Mouse (Mus musculus) C2C12 (cell line): ENCODE measurements around the gene Gtpbp8. TPM values are rescaled to one million over a fixed set of nuclear protein-coding genes. Genes with fewer than 3 reads are reported as not detected.

Experiments used
- H3K27me3 ChIP-seq: one replicate; pipeline ENCODE4 v1.6.1; 2011; ENCODE audit not compliant: control insufficient read depth, insufficient read depth, insufficient read length
- H3K36me3 ChIP-seq: one replicate; pipeline ENCODE4 v1.6.1; 2011; ENCODE audit not compliant: control insufficient read depth, insufficient read depth
- H3K4me3 ChIP-seq: one replicate; pipeline ENCODE4 v1.5.1; 2011; ENCODE audit warnings: mild to moderate bottlenecking, control low read depth; ENCODE audit not compliant: poor library complexity, insufficient read depth, severe bottlenecking
- H3K79me2 ChIP-seq: one replicate; pipeline ENCODE4 v1.6.1; 2011; ENCODE audit not compliant: control insufficient read depth, insufficient read depth
- H3K79me3 ChIP-seq: one replicate; pipeline ENCODE4 v1.6.1; 2011; ENCODE audit warnings: low read depth, control low read depth
- H3ac ChIP-seq: one replicate; pipeline ENCODE3; 2011; ENCODE audit warnings: low read depth; ENCODE audit not compliant: control insufficient read depth, insufficient read length
- CEBPB ChIP-seq: IDR thresholded peaks from one replicate; pipeline ENCODE4 v1.6.1; 2011; ENCODE audit warnings: low read depth, mild to moderate bottlenecking, control low read depth, moderate library complexity
- CTCF ChIP-seq: IDR thresholded peaks from one replicate; pipeline ENCODE4 v1.5.1; 2011; ENCODE audit not compliant: control insufficient read depth, insufficient read depth, insufficient read length
- FOSL1 ChIP-seq: IDR thresholded peaks from one replicate; pipeline ENCODE4 v1.8.0; 2011; ENCODE audit warnings: mild to moderate bottlenecking, low read length; ENCODE audit not compliant: poor library complexity, insufficient read depth, severe bottlenecking
- MAX ChIP-seq: IDR thresholded peaks from one replicate; pipeline ENCODE4 v1.6.1; 2011; ENCODE audit warnings: mild to moderate bottlenecking, control low read depth
- MYOD1 ChIP-seq: IDR thresholded peaks from one replicate; pipeline ENCODE4 v1.6.1; 2011; ENCODE audit warnings: low read depth; ENCODE audit not compliant: control insufficient read depth, insufficient read length
- MYOG ChIP-seq: IDR thresholded peaks from one replicate; pipeline ENCODE4 v1.6.1; 2011; ENCODE audit not compliant: control insufficient read depth, insufficient read length; ENCODE audit errors: extremely low read depth
- USF1 ChIP-seq: IDR thresholded peaks from one replicate; pipeline ENCODE4 v1.6.1; 2011; ENCODE audit warnings: low read depth, mild to moderate bottlenecking, control low read depth, moderate library complexity
- polyA plus RNA-seq: library from polyadenylated mRNA; unstranded; fragments of >200 nt; fragmentation: generic; extraction: Trizol; gene quantifications from one replicate; pipeline ENCODE4 v1.2.1, GENCODE M21; 2012; ENCODE audit warnings: missing spikeins

Gene Gtpbp8
- polyA plus RNA-seq, 1 experiment = 6.8 TPM

GRCm38 (mm10) chr16:44766320-44766892 lies 20.2 kb upstream of the Gtpbp8 start:
- H3K4me3 ChIP-seq = no peak overlapping the region
- no peaks in the 10 kb centered on the region for H3K79me3 ChIP-seq
- H3K27me3 ChIP-seq = no peaks in the 10 kb centered on the region
- no peaks in the 10 kb centered on the region for H3K36me3 ChIP-seq
- no peak for TF ChIP-seq MYOD1
- no peak for TF ChIP-seq CEBPB
- no peak for TF ChIP-seq USF1
- TF ChIP-seq MYOG = no peak
- no peak for TF ChIP-seq CTCF
- no peak for TF ChIP-seq MAX
- TF ChIP-seq FOSL1 = no peak
- H3ac ChIP-seq = no peak overlapping the region
- no peaks in the 10 kb centered on the region for H3K79me2 ChIP-seq

- Histone ChIP-seq H3K36me3 (no peaks in the 10 kb centered on the region), H3ac (no peak within 1 kb of the TSS), H3K27me3 (no peaks in the 10 kb centered on the region), H3K79me2 (no peaks in the 10 kb centered on the region), H3K4me3 (no peak within 1 kb of the TSS), H3K79me3 (no peaks in the 10 kb centered on the region)
- TF ChIP-seq FOSL1 (no peak), CEBPB (no peak), USF1 (no peak)
Observed at GRCm38 (mm10) chr16:44765555-44766319, 19.6 kb upstream of the Gtpbp8 start, which contains the start of gene Cd200r1. Cd200r1 (plus strand) TSS chr16:44765736.

GRCm38 (mm10) chr16:44761811-44762210 lies 15.6 kb upstream of the Gtpbp8 start:
- Histone ChIP-seq H3K79me3 (no peaks in the 10 kb centered on the region), H3K36me3 (no peaks in the 10 kb centered on the region), H3K27me3 (no peaks in the 10 kb centered on the region), H3K79me2 (no peaks in the 10 kb centered on the region), H3K4me3 (no peak overlapping the region), H3ac (no peak overlapping the region)
- no peak for TF ChIP-seq FOSL1
- no peak for TF ChIP-seq CEBPB
- TF ChIP-seq MAX = no peak
- TF ChIP-seq MYOG = no peak
- TF ChIP-seq USF1 = no peak
- TF ChIP-seq MYOD1 = no peak
- TF ChIP-seq CTCF = no peak

GRCm38 (mm10) chr16:44757700-44758099 lies 11.5 kb upstream of the Gtpbp8 start:
- H3K27me3 ChIP-seq = no peaks in the 10 kb centered on the region
- H3ac ChIP-seq = no peak overlapping the region
- no peak for TF ChIP-seq CEBPB
- TF ChIP-seq MAX = no peak
- H3K79me2 ChIP-seq = no peaks in the 10 kb centered on the region
- no peaks in the 10 kb centered on the region for H3K79me3 ChIP-seq
- H3K36me3 ChIP-seq = no peaks in the 10 kb centered on the region
- no peak overlapping the region for H3K4me3 ChIP-seq

GRCm38 (mm10) chr16:44748007-44748406 lies 1.8 kb upstream of the Gtpbp8 start:
- no peak overlapping the region for H3K4me3 ChIP-seq
- no peak overlapping the region for H3ac ChIP-seq
- peaks cover 6% of the 10 kb centered on the region for H3K36me3 ChIP-seq
- no peak for TF ChIP-seq FOSL1
- no peak for TF ChIP-seq MYOG
- no peaks in the 10 kb centered on the region for H3K27me3 ChIP-seq
- peaks cover 13% of the 10 kb centered on the region for H3K79me3 ChIP-seq
- peaks cover 27% of the 10 kb centered on the region for H3K79me2 ChIP-seq

- H3K79me3 ChIP-seq = peaks cover 14% of the 10 kb centered on the region
- H3K79me2 ChIP-seq = peaks cover 27% of the 10 kb centered on the region
- H3K36me3 ChIP-seq = peaks cover 18% of the 10 kb centered on the region
- no peak for TF ChIP-seq USF1
- no peak for TF ChIP-seq MAX
- TF ChIP-seq MYOG = no peak
- no peak for TF ChIP-seq MYOD1
- H3ac ChIP-seq = peak overlapping the region; percentile 88
- H3K4me3 ChIP-seq = peak overlapping the region; percentile 76
- no peaks in the 10 kb centered on the region for H3K27me3 ChIP-seq
Observed at GRCm38 (mm10) chr16:44745471-44745865, 695 bp downstream of the Gtpbp8 start.

- Histone ChIP-seq H3ac (no peak overlapping the region), H3K4me3 (no peak overlapping the region), H3K27me3 (no peaks in the 10 kb centered on the region), H3K36me3 (peaks cover 44% of the 10 kb centered on the region), H3K79me2 (peaks cover 27% of the 10 kb centered on the region), H3K79me3 (peaks cover 14% of the 10 kb centered on the region)
- TF ChIP-seq MAX (no peak), FOSL1 (no peak), MYOD1 (no peak), MYOG (no peak), USF1 (no peak), CEBPB (no peak)
Observed at GRCm38 (mm10) chr16:44742753-44743152, 3.4 kb downstream of the Gtpbp8 start.
